Mouse (Mus musculus): ENCODE results near the gene Sparcl1. TPM values are rescaled to one million over a fixed set of nuclear protein-coding genes. Genes with fewer than 3 reads are reported as not detected.

Gene Sparcl1
- total and polyA plus RNA-seq, 2 experiments: 3.0 to 4.9 TPM

DNA sequence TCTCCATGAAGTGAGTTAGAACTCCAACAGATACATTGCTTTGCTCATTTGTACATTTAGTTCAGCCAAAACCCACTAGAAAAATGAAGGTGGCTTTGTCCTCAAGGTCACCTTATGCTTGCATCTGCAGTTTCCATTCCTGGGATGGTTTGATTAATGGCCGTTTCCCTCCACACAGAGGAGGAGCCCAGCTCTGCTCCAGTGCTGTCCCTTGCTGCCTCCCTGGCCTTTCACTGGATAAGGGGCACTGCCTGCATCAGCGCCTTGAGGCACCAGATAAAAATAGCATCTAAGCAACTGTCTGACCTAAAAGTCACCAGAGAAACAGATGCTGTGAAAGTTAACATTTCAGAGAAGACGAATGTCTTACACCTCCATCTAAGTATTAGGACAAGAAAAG, 4.0 kb downstream of the Sparcl1 start:
- no peak for DNase-seq (ENCODE audit: extremely low read depth, low read depth, low spot score)
- Histone ChIP-seq H3K27me3 (ENCODE audit: control insufficient read depth, insufficient read depth, low read length) (no peaks in the 10 kb centered on the region; the same call in 1 of the 2 replicates), H3K4me3 (ENCODE audit: insufficient read depth, low read depth, low read length) (no peak overlapping the region), H3K79me2 (ENCODE audit: control insufficient read depth, insufficient read depth, low read length) (no peaks in the 10 kb centered on the region), H3K36me3 (ENCODE audit: control insufficient read depth, insufficient read depth, low read length) (no peaks in the 10 kb centered on the region), H3K9ac (ENCODE audit: low read depth, low read length) (no peak overlapping the region), H3K4me1 (ENCODE audit: control insufficient read depth, insufficient read depth, low read length) (no peaks in the 10 kb centered on the region), H3K27ac (replicated peaks; ENCODE audit: insufficient read depth, low read depth, low read length) (no peak overlapping the region)
- TF ChIP-seq CTCF (IDR thresholded peaks at IDR 0.05; ENCODE audit: low read depth, low read length): no peak
- no peak for TF ChIP-seq POLR2A (IDR thresholded peaks at IDR 0.05; ENCODE audit: extremely low read depth, insufficient read depth, low read length)
- 61% methylated on average over 3 of the region's 3 CpGs for WGBS

DNA sequence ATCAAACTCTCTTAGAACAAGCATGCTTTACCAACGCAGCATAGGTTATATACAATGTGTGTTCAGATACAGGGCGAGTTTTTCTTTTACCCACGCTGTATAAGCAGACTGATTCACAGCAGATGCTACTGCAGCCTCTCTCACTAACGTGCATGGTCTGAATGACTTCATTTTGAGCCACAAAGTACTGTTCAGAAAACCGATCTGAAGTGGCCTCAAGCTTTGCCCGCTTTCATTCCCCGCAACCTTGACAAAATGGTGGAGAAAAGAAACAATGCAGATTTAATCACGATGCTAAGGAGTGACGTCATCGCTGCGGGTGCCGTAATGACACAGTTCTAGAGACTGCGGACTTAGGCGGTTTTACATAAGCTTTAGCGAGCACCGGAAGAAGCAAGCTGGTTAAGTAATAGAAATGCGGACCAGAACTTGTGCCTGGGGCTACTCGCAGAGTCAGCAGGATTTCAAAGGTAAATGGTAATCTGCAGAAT, 4.6 kb downstream of the Sparcl1 start:
- Histone ChIP-seq H3K27me3 (ENCODE audit: control insufficient read depth, insufficient read depth, low read length) (no peaks in the 10 kb centered on the region; the same call in 1 of the 2 replicates), H3K36me3 (ENCODE audit: control insufficient read depth, insufficient read depth, low read length) (no peaks in the 10 kb centered on the region), H3K4me1 (ENCODE audit: control insufficient read depth, insufficient read depth, low read length) (no peaks in the 10 kb centered on the region), H3K9ac (ENCODE audit: low read depth, low read length) (no peak overlapping the region), H3K4me3 (ENCODE audit: insufficient read depth, low read depth, low read length) (no peak overlapping the region), H3K79me2 (ENCODE audit: control insufficient read depth, insufficient read depth, low read length) (no peaks in the 10 kb centered on the region), H3K27ac (replicated peaks; ENCODE audit: insufficient read depth, low read depth, low read length) (no peak overlapping the region)
- TF ChIP-seq CTCF (IDR thresholded peaks at IDR 0.05; ENCODE audit: low read depth, low read length) (no peak), POLR2A (IDR thresholded peaks at IDR 0.05; ENCODE audit: extremely low read depth, insufficient read depth, low read length) (no peak)
- WGBS: 35% methylated on average over 18 of the region's 18 CpGs
- no peak for DNase-seq (ENCODE audit: extremely low read depth, low read depth, low spot score)

DNA sequence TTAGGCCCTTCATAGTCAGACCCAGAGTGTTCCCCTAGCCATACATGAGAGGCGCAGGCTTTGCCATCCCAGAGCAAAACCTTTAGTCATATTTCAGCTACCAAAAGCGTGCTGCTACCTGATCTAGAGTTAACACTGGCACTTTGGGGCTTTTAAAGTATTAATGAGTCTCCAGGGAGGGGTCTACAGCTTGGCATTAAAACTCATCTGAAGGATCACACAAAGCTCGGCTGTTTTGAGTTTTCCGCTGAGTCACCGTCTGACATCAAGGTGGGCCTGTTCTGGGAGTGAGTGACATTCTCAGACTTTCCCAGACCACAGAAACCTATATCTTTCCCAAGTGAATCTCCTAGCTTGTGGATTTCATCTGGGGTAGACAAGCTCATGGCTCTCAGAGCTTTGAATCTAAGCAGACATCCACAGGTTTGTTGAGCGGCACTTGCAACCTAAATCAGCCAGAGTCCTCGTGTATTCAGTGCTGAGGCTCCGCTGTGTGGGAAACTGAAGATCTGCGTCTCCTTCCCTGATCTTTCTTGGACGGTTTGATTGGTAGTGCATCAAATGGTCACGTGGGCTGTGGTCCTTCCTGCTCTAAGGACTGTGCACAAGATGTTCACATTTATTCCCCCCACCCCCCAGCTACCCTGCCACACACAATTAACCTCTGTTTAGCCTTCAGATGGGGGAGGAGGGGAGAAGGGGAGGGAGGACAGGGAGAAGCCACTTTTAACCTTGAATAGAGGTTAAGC, 5.2 kb downstream of the Sparcl1 start:
- Histone ChIP-seq H3K4me1 (ENCODE audit: control insufficient read depth, insufficient read depth, low read length) (no peaks in the 10 kb centered on the region), H3K9ac (ENCODE audit: low read depth, low read length) (no peak overlapping the region), H3K27me3 (ENCODE audit: control insufficient read depth, insufficient read depth, low read length) (no peaks in the 10 kb centered on the region; the same call in 1 of the 2 replicates), H3K36me3 (ENCODE audit: control insufficient read depth, insufficient read depth, low read length) (no peaks in the 10 kb centered on the region), H3K27ac (replicated peaks; ENCODE audit: insufficient read depth, low read depth, low read length) (no peak overlapping the region), H3K79me2 (ENCODE audit: control insufficient read depth, insufficient read depth, low read length) (no peaks in the 10 kb centered on the region), H3K4me3 (ENCODE audit: insufficient read depth, low read depth, low read length) (no peak overlapping the region)
- DNase-seq (ENCODE audit: extremely low read depth, low read depth, low spot score): no peak
- no peak for TF ChIP-seq POLR2A (IDR thresholded peaks at IDR 0.05; ENCODE audit: extremely low read depth, insufficient read depth, low read length)
- TF ChIP-seq CTCF (IDR thresholded peaks at IDR 0.05; ENCODE audit: low read depth, low read length): no peak
- 79% methylated on average over 11 of the region's 11 CpGs for WGBS

DNA sequence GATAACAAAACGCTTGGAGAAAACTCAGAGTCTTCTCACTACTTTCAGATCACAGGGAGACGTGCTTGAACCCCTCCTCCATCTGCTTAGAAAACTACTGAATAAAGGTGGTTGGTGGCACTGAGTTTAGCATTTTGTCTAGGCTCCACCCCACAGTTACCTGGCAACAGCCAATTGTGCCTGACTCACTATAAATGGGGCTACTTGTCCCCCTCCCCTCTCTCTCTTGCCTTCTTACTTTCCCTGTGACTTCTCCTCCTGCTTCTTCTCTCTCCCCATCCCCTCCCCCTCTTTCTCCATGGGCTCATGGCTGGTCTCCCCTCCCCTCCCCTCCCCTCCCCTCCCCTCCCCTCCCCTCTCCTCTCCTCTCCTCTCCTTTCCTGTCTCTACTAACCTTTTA, 9.4 kb downstream of the Sparcl1 start:
- 89% methylated on average over 2 of the region's 2 CpGs for WGBS
- Histone ChIP-seq H3K27ac (replicated peaks; ENCODE audit: insufficient read depth, low read depth, low read length) (no peak overlapping the region), H3K9ac (ENCODE audit: low read depth, low read length) (no peak overlapping the region), H3K27me3 (ENCODE audit: control insufficient read depth, insufficient read depth, low read length) (no peaks in the 10 kb centered on the region), H3K79me2 (ENCODE audit: control insufficient read depth, insufficient read depth, low read length) (no peaks in the 10 kb centered on the region), H3K36me3 (ENCODE audit: control insufficient read depth, insufficient read depth, low read length) (no peaks in the 10 kb centered on the region), H3K4me3 (ENCODE audit: insufficient read depth, low read depth, low read length) (no peak overlapping the region), H3K4me1 (ENCODE audit: control insufficient read depth, insufficient read depth, low read length) (no peaks in the 10 kb centered on the region)
- TF ChIP-seq CTCF (IDR thresholded peaks at IDR 0.05; ENCODE audit: low read depth, low read length) (no peak), POLR2A (IDR thresholded peaks at IDR 0.05; ENCODE audit: extremely low read depth, insufficient read depth, low read length) (no peak)
- no peak for DNase-seq (ENCODE audit: extremely low read depth, low read depth, low spot score)

DNA sequence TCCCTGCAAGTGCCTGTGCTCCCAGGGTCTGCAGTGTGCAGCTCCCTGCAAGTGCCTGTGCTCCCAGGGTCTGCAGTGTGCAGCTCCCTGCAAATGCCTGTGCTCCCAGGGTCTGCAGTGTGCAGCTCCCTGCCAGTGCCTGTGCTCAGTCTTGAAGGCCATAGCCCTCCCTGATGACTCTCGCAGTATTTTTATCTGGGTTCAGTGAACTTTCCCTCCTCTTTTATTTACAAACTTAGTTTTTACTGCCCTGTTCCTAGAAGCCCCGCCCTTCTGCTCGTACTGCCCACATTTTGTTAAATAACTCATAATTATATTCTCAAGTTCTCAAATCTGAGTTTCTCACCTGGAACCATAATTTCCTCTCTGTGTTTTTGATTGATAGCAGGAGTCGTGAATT, 10.4 kb downstream of the Sparcl1 start:
- no peaks in the 10 kb centered on the region for H3K79me2 ChIP-seq (ENCODE audit: control insufficient read depth, insufficient read depth, low read length)
- DNase-seq (ENCODE audit: extremely low read depth, low read depth, low spot score): peak; percentile 19
- H3K27me3 ChIP-seq (ENCODE audit: control insufficient read depth, insufficient read depth, low read length): no peaks in the 10 kb centered on the region
- no peak overlapping the region for H3K9ac ChIP-seq (ENCODE audit: low read depth, low read length)
- TF ChIP-seq CTCF (IDR thresholded peaks at IDR 0.05; ENCODE audit: low read depth, low read length) (no peak), POLR2A (IDR thresholded peaks at IDR 0.05; ENCODE audit: extremely low read depth, insufficient read depth, low read length) (no peak)
- no peak overlapping the region for H3K27ac ChIP-seq (replicated peaks; ENCODE audit: insufficient read depth, low read depth, low read length)
- 45% methylated on average over 4 of the region's 4 CpGs for WGBS
- no peak overlapping the region for H3K4me3 ChIP-seq (ENCODE audit: insufficient read depth, low read depth, low read length)
- no peaks in the 10 kb centered on the region for H3K4me1 ChIP-seq (ENCODE audit: control insufficient read depth, insufficient read depth, low read length)
- H3K36me3 ChIP-seq (ENCODE audit: control insufficient read depth, insufficient read depth, low read length): no peaks in the 10 kb centered on the region

Data from liver, adult 2 months (tissue).